Mouse (Mus musculus) midbrain, embryonic 13.5 days (tissue): ENCODE measurements around the gene Ctnna3. TPM values are rescaled to one million over a fixed set of nuclear protein-coding genes. Genes with fewer than 3 reads are reported as not detected.
"Not testable (repeated sequence)": the region's sequence is repeated elsewhere in the genome, so short reads cannot be mapped to it uniquely, and the experiment has no call there.

Experiments
- ATAC-seq: fragments of 200-750 bp; cut with Nextera tagmentation; 2 replicates; pipeline ENCODE4 v1.8.0; 2017; ENCODE audit warnings: mild to moderate bottlenecking, moderate TSS enrichment, moderate library complexity
- H3K27ac ChIP-seq: fragments of 300-500 bp; sonication (generic); 2 replicates; pipeline ENCODE4 v1.5.1; 2015; ENCODE audit warnings: inconsistent platforms, mild to moderate bottlenecking, moderate library complexity
- H3K27me3 ChIP-seq: fragments of 300-500 bp; sonication (generic); 2 replicates; pipeline ENCODE4 v1.6.1; 2015; ENCODE audit warnings: mild to moderate bottlenecking, inconsistent platforms
- H3K36me3 ChIP-seq: fragments of 300-500 bp; sonication (generic); 2 replicates; pipeline ENCODE4 v1.6.1; 2015; ENCODE audit warnings: mild to moderate bottlenecking, inconsistent platforms
- H3K4me1 ChIP-seq: fragments of 300-500 bp; sonication (generic); replicated peaks from 2 replicates; pipeline ENCODE4 v1.6.1; 2015; ENCODE audit warnings: inconsistent platforms
- H3K4me2 ChIP-seq: fragments of 300-500 bp; sonication (generic); replicated peaks from 2 replicates; pipeline ENCODE4 v1.6.1; 2015; ENCODE audit warnings: moderate library complexity, mild to moderate bottlenecking, inconsistent platforms
- H3K4me3 ChIP-seq: fragments of 300-500 bp; sonication (generic); replicated peaks from 2 replicates; pipeline ENCODE4 v1.5.1; 2015; ENCODE audit warnings: mild to moderate bottlenecking, inconsistent platforms
- H3K9ac ChIP-seq: fragments of 300-500 bp; sonication (generic); replicated peaks from 2 replicates; pipeline ENCODE4 v1.6.1; 2015; ENCODE audit warnings: mild to moderate bottlenecking, inconsistent platforms
- H3K9me3 ChIP-seq: fragments of 300-500 bp; sonication (generic); 2 replicates; pipeline ENCODE4 v1.6.1; 2016; ENCODE audit warnings: mild to moderate bottlenecking, inconsistent platforms
- WGBS: fragments of 180-500 bp; shearing (Covaris S2); methylation state at CpG from one replicate; pipeline ENCODE4 v1.1.7; 2015; 5-methylcytosine and 5-hydroxymethylcytosine counted together
- polyA plus RNA-seq: library from polyadenylated mRNA; unstranded; fragments of >200 nt; fragmentation: Nextera tagmentation; extraction: Ambion mirVana; gene quantifications from 2 replicates; pipeline ENCODE4 v1.2.1, GENCODE M21; 2015

Gene Ctnna3
- polyA plus RNA-seq, 1 experiment from 2014 or later = 0.23 TPM

DNA sequence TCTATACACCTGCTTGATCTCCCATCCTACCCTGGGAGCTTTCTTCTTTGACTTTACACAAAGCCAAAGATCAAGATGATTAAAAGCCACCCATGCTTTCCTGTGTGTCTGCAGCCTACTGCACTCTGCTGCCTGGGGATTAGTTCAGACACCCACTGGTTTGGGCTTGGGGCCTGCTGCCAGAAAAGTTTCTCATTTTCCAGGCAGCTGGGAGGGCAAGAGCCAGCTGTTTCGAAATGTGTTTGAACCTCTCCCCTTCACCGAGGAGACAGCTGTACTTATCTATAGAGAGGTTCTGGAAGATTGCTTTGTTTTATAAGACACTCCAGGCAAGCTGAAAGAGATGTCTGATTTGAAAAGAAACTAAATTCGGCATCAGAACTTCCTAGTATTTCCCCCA lies 1563.0 kb downstream of the Ctnna3 start:
- Histone ChIP-seq H3K4me2 (no peak overlapping the region), H3K27ac (no peak overlapping the region), H3K27me3 (no peaks in the 10 kb centered on the region), H3K4me1 (no peaks in the 10 kb centered on the region), H3K4me3 (no peak overlapping the region), H3K9me3 (no peaks in the 10 kb centered on the region), H3K36me3 (no peaks in the 10 kb centered on the region), H3K9ac (no peak overlapping the region)
- WGBS = 23% methylated on average over 3 of the region's 3 CpGs
- no peak for ATAC-seq

DNA sequence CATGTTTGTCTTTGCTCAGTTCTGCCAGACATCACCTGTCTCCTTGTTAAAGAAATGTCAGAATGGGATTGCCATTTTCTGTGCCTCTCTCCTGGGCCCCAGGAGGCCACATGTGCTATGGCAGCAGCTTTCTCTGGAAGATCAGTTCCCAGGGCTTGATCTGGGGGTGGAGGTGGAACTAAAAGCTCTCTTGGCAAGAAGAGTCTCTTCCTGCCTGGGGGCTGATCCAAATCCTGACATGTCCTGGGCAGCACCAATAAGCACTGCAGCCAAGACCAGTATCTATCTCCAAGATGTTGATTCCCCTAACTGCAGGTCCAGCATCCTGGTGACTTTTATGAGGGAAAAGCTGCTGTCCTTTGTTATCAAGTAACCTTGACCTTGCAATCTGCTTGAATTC lies 1583.6 kb downstream of the Ctnna3 start:
- Histone ChIP-seq H3K4me2 (no peak overlapping the region), H3K27me3 (no peaks in the 10 kb centered on the region)
- ATAC-seq = no peak

DNA sequence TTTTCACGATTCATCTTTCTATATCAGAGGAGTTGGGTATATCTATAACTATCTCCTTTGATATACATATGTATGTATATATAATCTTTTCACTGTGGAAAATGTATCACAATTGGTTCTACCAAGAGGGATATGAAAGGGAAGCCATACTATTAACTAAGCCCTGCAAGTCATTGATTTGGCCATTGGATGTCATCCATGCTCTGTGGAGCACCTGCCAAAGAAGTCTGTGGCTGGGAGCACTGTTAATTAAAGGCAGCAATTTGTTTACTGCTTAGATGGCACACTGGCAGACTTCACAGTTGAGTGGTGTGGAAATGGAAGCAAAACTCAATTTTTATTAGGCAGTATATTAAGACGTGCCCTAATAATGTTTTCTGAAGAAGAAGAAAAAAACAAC lies 1592.8 kb downstream of the Ctnna3 start:
- Histone ChIP-seq H3K4me1 (no peaks in the 10 kb centered on the region), H3K27me3 (no peaks in the 10 kb centered on the region), H3K4me2 (no peak overlapping the region), H3K27ac (no peak overlapping the region), H3K9ac (no peak overlapping the region), H3K36me3 (no peaks in the 10 kb centered on the region), H3K9me3 (no peaks in the 10 kb centered on the region), H3K4me3 (no peak overlapping the region)
- no peak for ATAC-seq
- WGBS = 94% methylated on average over 2 of the region's 2 CpGs

More for the DNA sequence above, 1583.6 kb downstream of the Ctnna3 start:
- Histone ChIP-seq H3K36me3 (no peaks in the 10 kb centered on the region), H3K4me1 (no peaks in the 10 kb centered on the region), H3K4me3 (no peak overlapping the region), H3K9ac (no peak overlapping the region), H3K27ac (no peak overlapping the region), H3K9me3 (no peaks in the 10 kb centered on the region)

DNA sequence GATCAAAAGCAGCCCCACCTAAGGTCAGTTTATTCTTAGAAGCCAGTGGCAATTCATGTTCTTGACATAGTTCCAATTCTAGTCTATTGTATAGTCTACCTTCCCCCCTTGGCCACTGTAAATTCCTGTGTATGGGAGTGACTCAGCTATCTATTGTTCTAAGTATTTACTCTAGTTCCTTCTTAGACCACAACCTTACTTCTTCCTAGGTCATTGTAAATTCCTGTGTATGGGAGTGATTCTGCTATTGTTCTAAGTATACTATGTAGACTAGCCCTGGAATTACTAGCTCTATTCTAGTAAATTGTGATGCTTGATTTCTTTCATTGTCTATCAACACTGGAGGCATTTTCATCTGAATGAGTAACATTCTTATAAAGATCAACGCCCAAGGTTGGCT lies 1603.6 kb downstream of the Ctnna3 start:
- H3K9ac ChIP-seq, H3K27me3 ChIP-seq, H3K4me1 ChIP-seq, H3K4me2 ChIP-seq, H3K27ac ChIP-seq, H3K9me3 ChIP-seq, H3K36me3 ChIP-seq, ATAC-seq, H3K4me3 ChIP-seq: not testable (repeated sequence)
- 83% methylated on average over 1 of the region's 1 CpGs for WGBS

Other genes starting within 250 kb of the Ctnna3 start
- gene Mypn, start 226.1 kb upstream of the Ctnna3 start, polyA plus RNA-seq = 0.05 TPM in 1 of 2 replicates, not detected in the other
- 36.1 and 38.3 TPM in 2 replicates for gene Herc4, start 186.3 kb upstream of the Ctnna3 start, polyA plus RNA-seq
- 5.5 and 5.8 TPM in 2 replicates for gene Sirt1, start 48.4 kb upstream of the Ctnna3 start, polyA plus RNA-seq
- 15.9 and 21.7 TPM in 2 replicates for gene Dnajc12, start 47.7 kb upstream of the Ctnna3 start, polyA plus RNA-seq
- gene Gm7075, start 8.3 kb upstream of the Ctnna3 start, polyA plus RNA-seq = 0.57 TPM in 1 of 2 replicates, not detected in the other